Mouse (Mus musculus) spleen, postnatal 4 days (tissue): Measurements from ENCODE around the gene Gm28230.

Source experiments
- DNase-seq, 2 experiments: peaks; one replicate each; pipeline ENCODE4 v3.0.0; 2022; ENCODE audit warnings: low spot score in 2 of 2

Gene Gm28230

DNA sequence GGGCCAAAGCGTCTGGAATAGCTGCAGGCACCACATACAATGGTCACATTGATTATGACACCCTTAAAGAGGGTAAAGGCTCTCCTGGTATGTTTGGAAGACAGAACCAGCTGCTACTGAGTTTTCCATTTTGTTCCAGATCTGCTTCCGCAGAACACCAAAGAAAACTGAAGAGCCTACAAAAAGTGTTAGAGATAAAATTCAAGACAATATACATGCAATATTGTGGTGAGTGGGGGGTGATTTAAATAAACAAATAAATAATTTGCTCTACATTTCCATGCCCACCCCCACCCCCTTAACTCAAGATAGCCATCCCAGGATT, 12.9 kb downstream of the Gm28230 start:
- DNase-seq: no peak

GRCm38 (mm10) chr2:74739869-74740268, 13.3 kb downstream of the Gm28230 start:
- no peak for DNase-seq

- no peak for DNase-seq
Measured at GRCm38 (mm10) chr2:74740311-74741091, 14.0 kb downstream of the Gm28230 start.

DNA sequence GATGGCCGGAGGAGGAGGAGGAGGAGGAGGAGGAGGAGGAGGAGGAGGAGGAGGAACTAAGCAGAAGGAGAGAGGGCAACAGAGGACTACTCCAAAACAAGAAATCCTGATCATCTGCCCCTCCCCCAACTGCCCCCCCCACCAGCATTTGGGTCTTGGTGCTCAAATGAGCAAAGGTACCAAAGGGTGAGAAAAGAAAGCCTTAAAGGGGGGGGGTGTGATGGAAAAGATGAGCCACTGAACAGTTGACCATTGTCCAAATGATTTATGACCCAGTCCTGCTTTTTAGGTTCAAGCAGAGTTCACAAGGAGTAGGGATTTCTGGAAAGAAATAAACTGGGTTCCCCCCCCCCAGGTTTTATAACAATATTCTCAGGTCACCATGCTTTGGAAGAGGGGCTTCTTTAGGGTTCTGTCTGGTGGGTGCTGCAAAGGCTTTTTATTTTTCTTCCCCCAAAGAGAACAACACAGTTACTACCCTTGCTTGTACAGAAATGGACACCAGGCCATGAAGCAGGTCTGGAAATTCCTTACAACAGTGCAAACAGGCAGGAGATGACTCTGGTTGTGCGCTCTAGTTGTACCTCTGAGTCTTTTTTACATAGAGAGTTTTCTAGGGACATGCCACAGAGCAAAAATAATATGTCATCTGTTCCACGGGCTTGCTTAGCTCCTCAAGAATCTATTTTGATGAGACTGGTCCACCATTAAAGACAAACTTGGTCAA, 14.9 kb downstream of the Gm28230 start:
- DNase-seq: no peak

DNA sequence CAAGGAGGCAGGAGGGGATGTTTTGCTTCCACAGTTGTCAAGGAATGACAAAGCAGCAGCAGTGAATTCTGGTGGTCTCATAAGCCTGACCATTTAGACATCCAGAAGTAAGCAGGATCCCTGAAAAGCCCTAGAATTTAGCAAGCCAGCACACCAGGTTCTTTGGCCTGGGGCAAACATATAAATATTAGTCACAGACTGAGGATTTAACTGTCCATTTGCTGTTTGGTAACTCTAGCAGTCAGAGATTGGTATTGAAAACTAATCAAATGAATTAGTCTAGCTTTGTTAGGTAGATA, 15.4 kb downstream of the Gm28230 start:
- DNase-seq: no peak

DNA sequence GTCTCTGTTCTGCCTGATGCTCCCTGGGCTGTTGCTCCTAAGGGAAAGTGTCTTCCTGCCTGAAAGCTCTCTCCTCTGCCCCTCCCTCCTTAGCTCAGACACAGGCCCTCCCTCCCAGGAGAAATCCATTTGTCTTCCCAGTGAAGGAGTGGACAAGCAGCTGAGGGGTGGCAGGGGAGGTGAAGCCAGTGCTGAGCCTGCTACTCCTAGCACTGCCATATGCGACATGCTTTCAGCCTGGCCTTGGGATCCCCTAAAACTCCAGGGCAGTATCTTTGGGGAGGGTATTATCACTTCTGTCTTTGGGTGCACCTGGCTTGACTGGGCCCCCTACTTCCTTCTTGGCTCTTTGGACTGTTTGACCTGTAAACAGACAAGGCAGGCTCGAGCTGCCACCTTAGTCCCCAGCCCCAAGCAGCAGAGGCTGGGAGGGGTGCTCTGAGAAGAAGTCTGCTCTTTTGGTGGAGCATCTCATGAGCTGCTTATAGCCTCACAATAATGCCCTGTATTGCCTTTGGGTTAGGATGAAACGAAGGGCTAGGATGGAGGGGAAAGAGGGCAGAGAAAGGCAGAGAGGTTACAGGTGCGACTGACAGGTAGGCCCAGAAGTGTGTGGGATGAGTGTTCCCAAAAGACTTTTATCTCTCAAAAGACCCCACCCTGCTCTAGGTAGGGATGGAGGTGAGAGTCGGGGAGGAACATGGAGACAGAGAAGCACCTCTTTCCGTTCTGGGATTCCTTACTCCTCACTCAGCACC, 19.2 kb downstream of the Gm28230 start:
- DNase-seq: no peak

DNA sequence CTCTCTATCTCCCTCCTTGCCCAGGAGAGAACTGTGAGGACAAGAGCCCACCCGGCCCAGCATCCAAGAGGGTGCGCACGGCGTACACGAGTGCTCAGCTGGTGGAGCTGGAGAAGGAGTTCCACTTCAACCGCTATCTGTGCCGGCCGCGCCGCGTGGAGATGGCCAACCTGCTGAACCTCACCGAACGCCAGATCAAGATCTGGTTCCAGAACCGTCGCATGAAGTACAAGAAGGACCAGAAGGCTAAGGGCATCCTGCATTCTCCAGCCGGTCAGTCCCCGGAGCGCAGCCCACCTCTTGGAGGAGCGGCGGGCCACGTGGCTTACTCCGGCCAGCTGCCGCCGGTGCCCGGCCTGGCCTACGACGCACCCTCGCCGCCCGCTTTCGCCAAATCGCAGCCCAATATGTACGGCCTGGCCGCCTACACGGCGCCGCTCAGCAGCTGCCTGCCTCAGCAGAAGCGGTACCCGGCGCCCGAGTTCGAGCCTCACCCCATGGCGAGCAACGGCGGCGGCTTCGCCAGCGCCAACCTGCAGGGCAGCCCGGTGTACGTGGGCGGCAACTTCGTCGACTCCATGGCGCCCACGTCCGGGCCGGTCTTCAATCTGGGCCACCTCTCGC, 19.9 kb downstream of the Gm28230 start:
- no peak for DNase-seq

DNA sequence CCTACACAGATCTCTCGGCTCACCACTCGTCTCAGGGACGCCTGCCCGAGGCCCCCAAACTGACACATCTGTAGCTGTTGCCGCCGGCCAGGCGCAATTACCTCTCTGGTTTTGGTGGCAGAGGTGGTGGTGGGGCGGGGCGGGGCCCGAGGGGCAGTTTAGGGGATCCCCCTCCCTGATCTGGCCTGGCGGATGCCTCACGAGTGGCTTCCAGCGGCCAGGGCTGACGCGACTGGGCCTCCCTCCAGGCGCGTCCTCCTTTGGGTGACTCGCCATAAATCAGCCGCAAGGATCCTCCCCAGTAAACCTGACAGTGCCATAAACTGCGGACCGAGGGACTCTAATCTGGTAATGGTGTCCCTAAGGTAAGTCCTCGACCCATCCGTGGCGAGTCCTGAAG, 20.5 kb downstream of the Gm28230 start:
- no peak for DNase-seq

DNA sequence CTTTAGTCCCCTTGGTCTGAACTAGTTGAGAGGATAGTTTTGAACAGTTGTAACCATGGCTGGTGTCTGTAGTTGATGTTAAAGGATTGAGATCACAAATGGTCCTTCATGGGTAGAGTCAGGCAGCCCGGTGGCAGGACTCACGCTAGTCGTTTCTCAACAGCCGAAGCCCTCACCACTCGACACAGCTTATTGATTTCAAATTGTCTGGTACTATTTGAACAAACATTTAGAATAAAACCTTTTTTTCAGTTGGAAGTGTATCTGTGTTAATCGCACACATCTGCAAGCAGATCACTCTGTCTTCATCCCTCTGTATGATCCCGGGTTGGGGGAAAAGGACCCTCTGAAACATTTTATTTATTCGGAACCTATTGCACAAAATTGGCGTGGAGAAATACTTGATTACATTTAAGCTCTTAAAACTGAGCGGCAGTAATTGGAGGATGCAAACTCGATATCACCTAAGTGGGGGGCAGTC, 21.2 kb downstream of the Gm28230 start:
- DNase-seq: no peak

- no peak for DNase-seq
Measured at GRCm38 (mm10) chr2:74748436-74748995, 22.0 kb downstream of the Gm28230 start.

DNA sequence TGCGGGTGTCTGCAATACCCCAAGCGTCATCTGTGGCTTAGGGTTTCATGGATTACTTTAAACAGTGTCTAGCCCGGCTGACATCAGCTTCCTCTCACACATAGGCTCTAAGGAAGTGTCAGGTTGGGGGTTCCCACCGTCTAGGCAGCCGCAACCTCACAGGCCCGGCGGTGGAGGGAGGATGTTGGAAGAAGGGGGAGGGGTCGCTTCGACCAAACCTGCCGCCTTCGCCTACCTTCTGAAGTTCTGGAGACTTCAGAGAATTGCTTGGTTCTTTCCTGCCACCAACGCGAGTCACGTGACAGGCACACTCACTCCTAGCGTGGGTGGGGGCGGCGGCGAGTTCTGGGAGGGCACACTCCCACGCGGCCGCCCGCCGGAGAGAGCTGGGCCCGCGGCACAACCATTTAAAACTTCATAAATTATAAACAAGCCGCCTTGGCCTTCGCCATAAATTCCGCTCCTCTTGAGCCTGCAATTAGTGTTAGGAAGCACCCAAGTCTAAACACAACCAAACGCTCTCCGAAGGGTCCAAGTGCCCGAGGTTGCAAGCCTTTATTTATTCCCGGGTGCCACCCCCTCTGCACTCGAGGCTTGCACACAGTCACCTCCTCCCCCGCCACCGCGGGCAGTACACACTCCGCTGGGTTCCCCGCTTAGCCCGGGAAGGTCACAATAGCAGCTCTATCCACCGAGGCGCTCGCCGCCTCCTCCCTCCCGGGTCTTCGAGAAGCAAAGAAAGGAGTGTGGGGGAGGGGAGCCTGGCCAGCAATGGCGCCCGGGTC, 23.0 kb downstream of the Gm28230 start:
- no peak for DNase-seq

DNA sequence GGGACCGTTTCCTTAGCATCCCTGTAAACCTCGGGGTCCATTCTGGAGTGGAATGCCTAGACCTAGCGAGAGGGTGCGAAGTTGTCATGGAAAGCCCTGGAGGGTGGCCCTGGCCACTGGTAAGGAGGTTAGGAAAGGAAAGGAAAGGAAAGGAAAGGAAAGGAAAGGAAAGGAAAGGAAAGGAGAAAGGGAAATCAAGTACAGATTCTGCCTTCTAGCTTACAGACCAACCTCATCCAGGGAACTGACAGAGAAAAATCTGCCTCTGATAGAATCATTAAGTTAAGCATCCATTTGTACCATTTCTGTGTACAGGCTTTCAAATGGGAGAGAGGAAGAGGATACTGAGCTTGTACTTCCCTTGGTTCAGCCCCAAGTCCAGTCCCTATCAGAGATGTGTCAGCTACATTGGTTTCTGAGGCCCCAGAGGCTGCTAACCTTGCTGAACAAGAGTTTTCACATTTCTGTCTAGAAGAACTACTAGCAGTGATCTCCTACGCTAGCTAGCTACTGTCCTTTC, 24.3 kb downstream of the Gm28230 start:
- DNase-seq: no peak

DNA sequence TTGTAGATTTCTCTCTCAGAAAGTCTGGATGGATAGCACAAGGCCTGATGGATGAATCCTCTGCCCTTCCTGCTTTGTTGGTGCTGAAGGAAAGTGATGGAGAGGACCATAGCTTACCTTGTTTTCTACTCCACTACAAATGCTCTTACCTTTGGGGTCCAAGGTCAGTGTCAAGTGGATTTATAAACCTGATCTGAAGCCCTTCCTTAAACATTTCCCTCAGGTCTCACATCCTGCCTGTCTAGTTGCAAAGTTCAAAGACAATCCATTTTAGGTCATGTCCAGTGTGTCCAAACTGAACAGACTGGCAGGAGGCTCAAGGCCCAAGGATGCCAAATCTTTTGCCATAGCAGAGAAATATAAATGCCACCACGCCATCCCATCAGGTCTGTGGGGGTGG, 25.3 kb downstream of the Gm28230 start:
- DNase-seq: no peak

- DNase-seq: no peak
Measured at GRCm38 (mm10) chr2:74752431-74753174, 26.1 kb downstream of the Gm28230 start.

DNA sequence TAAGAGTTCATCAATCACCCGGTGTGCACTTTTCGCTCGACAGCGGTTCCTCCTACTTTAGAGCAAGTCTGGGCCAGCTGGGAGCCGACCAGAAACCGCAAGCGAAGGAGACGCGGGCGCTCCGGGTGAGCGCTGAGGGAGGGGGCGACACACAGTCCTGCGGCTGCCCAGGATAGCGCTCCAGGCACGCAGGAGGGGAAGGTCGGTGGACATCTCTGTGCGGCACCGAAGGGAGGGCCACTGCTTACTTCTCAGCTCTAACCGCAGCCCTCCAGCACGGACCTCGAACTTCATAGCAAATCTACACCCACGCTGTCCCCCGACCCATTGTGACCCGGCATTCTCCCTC, 26.6 kb downstream of the Gm28230 start:
- no peak for DNase-seq

GRCm38 (mm10) chr2:74753711-74754110, 27.2 kb downstream of the Gm28230 start:
- no peak for DNase-seq

DNA sequence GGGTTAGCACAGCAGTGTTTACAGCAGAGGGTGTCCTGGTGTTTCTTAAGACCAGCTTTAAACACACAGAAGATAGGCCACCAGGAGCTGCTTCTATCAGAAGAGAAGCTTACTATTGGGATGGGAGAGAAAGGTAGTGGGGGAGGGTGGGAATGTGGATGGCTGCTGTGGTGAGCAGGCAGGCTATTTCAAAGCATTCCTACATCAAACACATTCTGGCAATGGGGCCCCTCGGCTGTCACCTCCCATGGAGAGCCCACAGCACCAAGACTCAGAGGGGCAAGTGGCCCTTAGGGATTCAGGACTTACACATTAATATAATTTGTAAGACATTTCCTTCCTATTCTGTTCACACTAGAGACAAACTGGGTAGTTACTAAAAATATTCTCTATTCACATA, 33.6 kb downstream of the Gm28230 start:
- DNase-seq: no peak

GRCm38 (mm10) chr2:74761941-74762340, 35.4 kb downstream of the Gm28230 start:
- no peak for DNase-seq

- no peak for DNase-seq
Measured at GRCm38 (mm10) chr2:74762522-74763244, 36.2 kb downstream of the Gm28230 start, which contains the start of gene Hoxd1. Gene Hoxd1, plus strand, starts transcription at chr2:74762980.
